Mouse (Mus musculus) heart, adult 18-20 months (tissue): ENCODE results near the gene Gm7029. TPM values are rescaled to one million over a fixed set of nuclear protein-coding genes. Genes with fewer than 3 reads are reported as not detected.
"Not testable (repeated sequence)": the region's sequence is repeated elsewhere in the genome, so short reads cannot be mapped to it uniquely, and the experiment has no call there.

Experiments used
- DNase-seq, 2 experiments: peaks; one replicate each; pipeline ENCODE4 v3.0.0; 2021 to 2022; ENCODE audit warnings: mixed read lengths in 1 of 2
- long read RNA-seq, 2 experiments: library from polyadenylated mRNA; stranded (forward); transcript quantifications; one replicate each; pipeline ENCODE4 v2.0.0; 2021
- total RNA-seq, 2 experiments: library from RNA; stranded (reverse); gene quantifications; 2 replicates each; pipeline ENCODE4 v1.2.3; 2021

Gene Gm7029
- total RNA-seq = not detected
- long read RNA-seq, experiment 1 = 0 reads
- long read RNA-seq, experiment 2 = 0 reads

DNA sequence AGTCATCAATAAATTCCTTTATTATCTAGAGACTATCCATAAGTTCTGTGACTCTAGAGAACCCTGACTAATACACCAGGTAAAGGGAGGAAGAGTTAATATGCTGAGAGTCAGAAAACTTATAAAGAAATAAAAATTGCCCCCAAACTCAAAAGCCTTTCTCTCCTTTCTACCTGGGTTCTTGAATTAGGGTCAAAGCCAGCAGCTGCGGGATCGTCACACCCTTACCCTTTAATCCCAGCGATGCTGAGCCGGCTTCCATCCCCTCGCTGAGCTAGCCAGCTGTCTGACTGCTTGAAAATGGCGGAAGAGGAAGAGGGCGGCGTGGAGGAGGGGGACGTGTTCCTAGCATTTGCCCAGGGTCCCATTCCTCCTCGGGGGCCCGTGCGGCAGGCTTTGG is at the start of gene Gm7029:
TSS of gene Gm7029 (plus strand) at position 301 of the 400 bp plus-strand sequence.
- DNase-seq = not testable (repeated sequence)

DNA sequence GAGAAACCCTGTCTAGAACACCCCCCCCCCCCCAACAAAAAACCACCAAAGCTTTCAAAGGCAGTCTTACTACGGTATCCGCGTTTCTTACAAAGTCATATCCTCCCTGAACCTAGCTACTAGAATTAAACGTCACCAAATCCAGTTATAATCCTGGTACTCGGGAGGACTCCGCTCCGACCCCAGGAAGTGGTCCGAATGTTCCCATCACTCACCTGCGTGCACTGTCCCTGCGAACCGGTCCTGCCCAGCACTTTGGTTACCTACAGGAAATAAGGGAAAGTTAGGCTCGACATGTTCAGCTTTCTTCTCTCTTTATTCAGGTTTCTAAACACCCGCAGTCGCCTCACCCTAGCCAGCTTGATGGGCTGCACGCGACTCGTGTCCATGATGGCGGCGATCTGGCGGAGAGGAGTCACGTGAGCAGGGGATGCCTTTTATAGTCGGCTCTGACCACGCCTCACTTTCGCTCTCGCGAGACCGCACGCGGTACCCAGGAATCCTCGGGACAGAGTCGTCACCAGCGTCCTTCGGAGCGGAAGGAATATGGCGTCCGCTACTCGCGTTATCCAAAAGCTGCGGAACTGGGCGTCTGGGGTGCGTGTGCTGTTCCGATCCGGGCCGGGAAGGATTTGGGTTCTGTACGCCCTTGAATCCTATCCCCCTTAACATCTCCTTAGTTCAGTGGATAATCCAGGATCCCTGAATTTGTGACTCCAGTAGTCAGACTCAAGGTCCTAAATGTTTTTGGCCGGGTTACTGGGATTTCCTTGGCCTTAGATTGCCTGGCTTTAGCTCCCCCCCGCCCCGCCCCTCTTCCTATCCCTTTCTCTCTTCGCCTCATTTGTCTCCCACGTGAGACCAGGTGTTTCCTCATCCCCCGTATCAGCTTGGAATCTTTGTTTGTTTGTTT is 49.3 kb upstream of the Gm7029 start, which contains the start of the genes Rps28 and Ndufa7:
TSS of gene Rps28 (minus strand) at position 479 of the 913 bp plus-strand sequence.
TSS of gene Ndufa7 (plus strand) at position 489 of the 913 bp plus-strand sequence.
- peak; percentile 99 to 100 for DNase-seq

DNA sequence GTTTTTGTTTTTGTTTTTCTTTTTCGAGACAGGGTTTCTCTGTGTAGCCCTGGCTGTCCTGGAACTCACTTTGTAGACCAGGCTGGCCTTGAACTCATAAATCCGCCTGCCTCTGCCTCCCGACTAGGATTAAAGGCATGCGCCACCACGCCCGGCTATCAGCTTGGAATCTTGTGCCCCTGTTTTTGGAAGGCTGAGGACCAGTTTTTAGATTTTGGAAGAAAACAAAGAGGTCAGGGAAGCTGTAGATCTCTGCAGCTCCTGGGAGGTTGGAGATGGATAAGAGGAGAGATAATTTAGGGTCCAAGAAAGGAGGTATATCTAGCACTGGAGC is 48.7 kb upstream of the Gm7029 start:
- not testable (repeated sequence) for DNase-seq

DNA sequence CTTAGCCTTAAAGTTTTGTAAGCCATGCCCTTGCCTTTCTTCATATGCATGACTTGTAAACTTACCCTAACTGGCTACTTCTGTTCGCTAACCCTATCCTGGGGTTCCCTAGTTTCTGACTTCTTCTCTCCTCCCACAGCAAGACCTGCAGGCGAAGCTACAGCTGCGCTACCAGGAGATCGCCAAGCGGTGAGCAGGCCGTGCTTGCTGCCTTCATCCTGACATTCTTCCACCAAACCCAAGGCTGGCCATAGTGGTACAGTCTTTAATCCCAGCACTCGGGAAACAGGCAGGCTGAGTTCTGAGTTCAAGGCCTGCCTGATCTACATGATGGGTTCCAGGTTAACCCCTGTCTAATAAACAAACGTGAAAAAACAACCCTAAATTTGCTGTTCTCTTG is 48.2 kb upstream of the Gm7029 start:
- no peak for DNase-seq

DNA sequence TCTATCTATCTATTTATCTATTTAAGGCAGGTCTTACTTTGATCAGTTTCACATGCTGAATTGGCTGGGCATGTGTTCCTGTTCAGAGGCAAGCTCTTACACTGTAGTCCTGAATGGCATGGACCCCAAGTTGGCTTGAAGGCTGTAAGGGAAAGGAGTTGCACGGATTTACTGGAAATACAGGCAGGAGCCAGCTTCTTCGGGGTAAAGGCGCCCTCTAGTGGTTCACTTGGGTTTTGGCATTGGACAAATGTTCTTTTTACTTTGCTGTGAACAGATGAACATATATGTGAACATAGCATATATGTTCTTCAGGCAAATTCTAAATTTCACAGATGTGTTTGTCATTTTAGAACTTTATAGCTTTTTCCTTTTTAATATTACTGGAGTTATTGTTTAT is 46.8 kb upstream of the Gm7029 start:
- DNase-seq = peak; percentile 79 to 86

DNA sequence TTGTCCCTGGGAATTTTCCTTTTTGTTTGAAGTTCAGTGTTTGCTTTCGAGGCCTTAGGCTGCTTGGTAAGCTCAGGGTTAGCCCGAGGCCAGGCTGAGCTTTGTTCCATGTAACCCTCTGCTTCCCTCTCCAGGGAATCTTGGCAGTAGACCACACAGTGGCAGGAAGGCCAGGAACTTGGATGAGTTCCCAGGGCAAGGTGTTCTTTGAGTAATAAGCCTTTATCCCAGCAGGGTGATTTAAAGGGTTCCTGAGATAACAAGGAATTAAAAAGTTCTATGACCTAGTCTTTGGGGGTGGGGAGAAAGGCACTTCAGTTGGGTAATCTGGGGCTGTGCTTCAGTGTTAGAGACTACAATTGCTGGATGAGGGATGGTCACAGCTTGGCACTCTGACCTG is 44.7 kb upstream of the Gm7029 start:
- peak; percentile 86 to 93 for DNase-seq

DNA sequence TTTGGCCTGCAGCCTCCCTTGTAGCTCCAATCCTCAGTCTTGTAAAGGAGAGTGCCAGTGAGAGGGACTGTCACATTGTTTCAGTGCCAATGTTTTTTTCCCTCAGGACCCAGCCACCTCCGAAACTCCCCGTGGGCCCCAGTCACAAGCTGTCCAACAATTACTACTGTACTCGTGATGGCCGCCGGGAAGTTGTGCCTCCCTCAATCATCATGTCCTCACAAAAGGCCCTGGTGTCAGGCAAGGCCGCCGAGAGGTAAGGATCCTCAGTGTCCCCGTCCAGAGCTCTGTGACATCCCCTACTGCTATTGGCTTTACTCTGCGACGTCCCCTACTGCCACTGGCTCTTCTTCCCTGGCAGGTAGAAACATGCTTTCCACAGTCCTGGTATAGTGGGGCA is 44.1 kb upstream of the Gm7029 start:
- DNase-seq = no peak

DNA sequence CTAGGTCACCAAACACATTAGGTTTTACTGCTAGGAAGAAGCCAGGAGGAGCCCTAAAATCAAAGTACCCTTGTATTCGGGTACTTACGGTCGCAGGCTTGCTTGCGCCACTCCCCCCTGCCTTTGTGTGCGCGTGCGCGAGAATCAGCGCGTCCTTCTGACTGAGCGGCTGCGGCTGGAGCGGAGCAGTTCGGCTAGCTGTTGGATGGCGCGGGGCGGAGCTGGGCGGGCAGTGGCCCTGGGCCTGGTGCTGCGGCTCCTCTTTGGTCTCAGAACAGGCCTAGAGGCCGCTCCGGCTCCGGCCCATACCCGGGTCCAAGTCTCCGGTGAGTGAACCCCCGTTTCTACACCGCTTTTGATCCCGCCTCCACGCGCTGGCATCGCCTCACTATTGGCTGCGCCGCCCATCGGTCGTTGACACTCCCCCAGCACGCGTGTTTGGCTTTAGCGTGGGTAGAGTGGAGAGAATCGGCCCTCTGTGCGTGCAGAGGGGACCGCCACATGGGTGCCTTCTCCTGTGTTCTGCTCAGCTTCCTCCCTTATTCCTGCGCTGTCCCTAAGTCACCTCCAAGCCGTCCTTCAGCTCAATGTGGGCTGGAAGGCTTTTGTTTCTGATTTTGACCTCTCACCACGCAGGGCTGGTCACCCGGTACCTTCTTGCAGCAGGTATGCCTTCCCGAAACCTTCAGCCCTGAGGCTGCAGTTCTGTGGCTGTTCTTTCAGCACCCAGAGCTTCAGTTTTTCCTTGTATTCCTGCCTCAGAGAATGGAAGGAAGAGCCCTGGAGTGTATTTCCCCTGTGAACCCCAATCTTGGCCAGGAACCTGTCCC is 30.5 kb upstream of the Gm7029 start, which contains the start of gene Cd320:
TSS of gene Cd320 (plus strand) at position 126 of the 830 bp plus-strand sequence.
- DNase-seq = peak; percentile 95

DNA sequence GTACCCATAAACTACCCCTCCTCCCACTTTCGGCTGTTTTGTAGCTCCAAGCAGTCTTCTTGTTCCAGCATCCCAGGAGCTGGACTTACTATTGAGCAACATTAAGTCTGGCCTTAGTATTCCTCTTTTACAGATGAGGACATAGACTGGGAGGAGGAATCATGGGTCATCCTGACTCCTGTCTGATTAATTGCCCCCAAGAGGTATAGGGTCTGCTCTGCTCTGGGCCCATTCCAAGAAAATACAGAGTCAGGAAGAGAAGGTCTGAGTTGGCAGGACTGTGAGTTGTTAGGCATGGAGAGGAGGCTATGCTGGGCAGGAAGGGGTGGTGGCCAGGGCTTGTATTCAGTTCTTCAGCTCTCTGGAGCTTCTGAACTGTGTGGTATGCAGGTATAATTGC is 29.4 kb upstream of the Gm7029 start:
- DNase-seq = no peak

DNA sequence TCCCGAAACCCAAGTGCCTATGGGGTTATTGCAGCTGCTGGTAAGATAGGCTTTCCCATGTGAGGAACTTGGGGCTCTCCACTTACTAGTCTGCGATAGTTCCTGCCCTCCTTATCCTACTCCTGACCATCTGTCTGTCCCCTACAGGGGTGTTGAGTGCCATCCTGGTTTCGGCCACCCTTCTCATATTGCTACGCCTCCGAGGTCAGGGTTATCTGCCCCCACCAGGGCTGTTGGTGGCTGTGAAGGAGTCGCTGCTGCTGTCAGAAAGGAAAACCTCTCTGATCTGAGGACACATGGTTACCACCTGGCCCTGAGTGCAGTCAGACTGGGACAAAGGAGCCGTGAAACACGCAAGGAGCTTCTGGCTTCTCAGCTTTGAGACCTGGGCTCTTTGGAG is 25.5 kb upstream of the Gm7029 start:
- no peak for DNase-seq

DNA sequence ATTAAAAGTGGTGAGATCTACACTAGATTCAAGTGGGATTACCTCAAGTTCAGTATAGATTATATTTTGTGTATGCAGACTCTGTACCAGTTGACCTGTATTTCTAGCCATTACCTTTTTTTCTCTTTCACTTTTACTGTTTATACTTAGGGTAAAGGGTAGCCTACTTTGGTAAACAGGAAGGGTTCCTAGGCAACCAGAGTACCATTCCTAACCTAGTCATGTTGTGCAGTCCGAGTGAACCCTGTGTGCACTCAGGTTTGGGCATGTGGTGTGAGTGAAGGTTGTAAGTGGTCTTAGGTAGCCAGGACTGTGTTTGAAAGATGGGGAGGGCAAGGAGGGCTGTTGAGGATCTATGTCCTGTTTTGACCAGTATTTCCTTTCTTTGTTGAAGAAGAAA is 22.3 kb upstream of the Gm7029 start:
- DNase-seq = no peak

DNA sequence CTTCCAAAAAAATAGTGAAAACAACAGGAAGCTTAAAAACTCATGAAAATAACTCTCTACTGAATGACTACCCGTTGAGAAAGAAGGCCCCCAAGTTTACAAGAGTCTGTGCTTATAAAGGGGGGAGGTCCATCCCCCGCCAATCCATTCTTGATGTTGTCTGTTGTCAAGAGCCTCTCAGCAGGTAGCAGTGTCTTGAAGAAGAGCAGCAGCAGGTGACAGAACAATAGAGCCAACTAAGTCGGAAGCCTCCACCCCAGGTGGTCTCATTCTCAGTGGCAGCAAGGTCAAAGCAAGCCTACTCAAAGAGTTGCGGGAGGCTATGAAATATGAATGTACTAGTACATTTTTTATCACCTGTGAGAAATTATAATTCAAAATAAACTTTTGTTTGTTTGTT is 15.8 kb upstream of the Gm7029 start:
- no peak for DNase-seq

DNA sequence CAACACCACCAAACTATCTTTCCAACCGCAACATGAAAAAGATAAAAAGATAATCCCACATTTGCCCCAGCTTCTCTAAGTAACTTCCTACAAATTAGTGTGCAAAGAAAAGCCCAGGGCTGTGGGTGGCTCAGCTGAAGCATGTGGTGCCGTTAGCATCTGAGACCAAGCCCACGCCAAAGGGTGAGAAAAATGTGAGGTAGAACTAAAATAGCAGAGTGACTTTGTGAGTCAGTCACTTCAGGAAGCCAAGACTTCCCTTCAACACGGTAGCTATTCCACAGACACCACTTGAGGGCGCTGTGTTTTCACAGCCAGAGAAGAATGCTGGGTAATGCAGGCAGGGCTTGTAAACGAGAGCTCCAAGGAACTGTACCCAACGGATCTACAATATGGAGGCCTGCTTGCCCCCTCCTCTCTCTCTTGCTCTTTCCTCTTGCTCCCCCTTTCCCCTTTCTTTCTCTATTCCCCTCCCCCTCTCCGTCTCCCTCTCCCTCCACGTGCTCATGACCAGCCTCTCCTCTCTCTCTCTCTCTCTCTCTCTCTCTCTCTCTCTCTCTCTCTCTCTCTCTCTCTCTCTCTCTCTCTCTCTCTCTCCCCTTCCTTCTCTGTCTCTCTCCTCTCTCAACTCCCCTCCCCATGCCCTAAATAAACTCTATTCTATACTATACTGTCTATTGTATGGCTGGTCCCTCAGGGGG is 8.2 kb upstream of the Gm7029 start:
- DNase-seq = peak; percentile 31 to 37

DNA sequence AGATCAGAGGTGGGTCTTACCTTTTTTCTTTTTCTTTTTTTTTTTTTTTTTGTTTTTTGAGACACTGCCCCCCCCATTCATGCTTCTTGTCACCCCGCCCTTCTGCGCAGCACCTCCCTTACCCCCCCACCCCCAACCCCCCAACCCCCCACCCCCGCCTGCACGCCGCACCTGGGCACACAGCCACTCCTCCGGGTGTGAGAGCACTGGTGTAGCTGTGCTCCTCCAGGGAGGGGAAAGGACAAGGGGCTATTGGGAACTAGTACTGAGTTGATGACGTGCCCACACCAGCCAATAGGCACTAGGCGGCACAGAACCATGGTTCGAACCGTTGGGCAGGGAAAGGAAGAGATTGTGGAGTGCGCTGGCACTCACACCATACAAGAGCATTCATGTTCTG is 774 bp downstream of the Gm7029 start:
- DNase-seq = peak in 1 of 2 experiments; percentile 10

DNA sequence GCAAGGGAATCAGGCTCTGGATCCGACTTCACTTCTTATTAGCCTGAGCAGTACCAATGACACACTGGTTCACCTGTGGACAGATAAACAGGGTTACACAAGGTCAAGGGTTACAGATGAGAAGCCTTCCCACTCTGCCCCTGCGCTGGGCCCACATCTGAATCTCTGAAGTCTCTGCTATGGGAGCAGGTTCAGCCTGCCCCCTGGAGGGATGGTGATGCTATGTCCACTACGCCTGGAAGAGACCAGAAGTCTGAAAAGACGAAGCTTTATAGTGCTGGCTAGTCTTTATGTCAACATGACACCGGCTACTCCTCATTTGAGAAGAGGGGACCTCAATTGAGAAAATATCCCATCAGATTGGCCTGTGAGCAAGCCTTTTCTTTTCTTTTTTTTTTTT is 2.2 kb downstream of the Gm7029 start:
- not testable (repeated sequence) for DNase-seq

DNA sequence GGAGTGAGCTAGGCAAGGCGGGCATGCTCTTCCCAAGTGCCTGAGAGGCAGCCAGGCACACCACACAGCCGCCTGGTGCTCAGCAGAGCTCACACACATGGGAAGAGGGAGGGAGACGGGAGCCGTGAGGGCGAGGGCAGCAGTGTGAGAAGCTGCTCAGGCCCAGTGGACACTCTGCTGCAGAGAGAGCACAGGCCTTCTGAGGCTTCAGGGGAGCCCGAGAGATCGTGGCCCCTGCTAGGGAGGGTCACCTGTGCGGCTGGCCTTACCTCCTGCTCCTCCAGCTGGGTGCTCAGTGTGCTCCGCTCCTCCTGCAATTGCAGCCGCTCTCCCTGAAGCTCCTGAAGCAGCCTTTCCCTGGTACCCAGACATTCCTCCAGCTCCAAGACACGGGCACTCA is 10.7 kb downstream of the Gm7029 start:
- DNase-seq = not testable (repeated sequence)

DNA sequence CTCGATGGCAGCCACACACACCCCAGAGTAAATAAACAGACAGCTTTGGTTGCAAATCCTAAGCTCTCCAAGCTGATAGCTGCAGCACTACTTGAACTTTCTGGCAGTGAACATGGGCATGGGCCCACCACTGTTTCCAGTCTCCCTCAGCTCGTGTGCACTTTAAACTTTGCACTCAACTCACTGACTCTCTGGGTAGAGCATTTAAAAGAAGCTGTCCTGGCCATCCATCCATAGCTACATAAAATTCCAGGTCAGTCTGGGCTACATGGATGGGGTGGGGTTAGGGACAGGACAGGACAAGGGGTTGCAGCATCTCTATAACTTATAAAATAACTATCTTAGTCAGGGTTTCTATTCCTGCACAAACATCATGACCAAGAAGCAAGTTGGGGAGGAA is 14.2 kb downstream of the Gm7029 start:
- not testable (repeated sequence) for DNase-seq

DNA sequence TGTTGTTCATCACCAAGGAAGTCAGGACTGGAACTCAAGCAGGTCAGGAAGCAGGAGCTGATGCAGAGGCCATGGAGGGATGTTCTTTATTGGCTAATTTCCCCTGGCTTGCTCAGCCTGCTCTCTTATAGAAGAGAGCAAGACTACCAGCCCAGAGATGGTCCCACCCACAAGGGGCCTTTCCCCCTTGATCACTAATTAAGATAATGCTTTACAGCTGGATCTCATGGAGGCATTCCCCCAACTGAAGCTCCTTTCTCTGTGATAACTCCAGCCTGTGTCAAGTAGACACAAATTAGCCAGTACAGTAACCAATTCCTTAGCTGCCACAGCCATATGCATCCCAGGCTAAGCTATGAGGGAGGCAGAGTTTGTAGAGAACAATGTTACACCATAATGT is 14.6 kb downstream of the Gm7029 start:
- DNase-seq = not testable (repeated sequence)

DNA sequence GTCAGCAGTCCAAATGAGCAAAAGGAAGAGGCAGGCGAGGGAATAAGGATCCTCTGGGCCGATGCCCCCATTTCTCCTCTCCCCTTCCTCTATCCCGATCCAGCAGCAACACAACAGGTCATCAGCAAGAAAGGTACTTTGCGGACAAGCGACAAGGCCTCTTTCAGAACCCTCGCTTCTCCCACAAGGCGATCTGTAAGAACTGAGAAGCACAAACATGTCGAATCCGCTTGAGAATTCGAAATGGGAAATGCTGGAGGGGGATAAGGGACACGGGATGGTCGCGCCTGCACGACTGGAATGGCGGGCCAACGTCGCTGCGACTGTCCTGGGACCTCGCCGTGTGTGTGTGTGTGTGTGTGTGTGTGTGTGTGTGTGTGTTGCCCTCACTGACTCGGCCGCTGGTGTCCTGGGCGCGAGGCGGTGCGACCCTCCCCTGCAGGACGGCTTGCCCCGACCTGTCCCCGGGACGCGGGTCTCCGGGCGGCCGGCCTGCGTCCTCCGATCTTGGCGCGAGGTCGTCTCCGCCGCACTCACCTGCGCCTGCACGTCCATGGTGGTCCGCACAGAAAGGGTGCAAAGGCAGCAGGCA is 16.4 kb downstream of the Gm7029 start:
- peak in 1 of 2 experiments; percentile 10 for DNase-seq

DNA sequence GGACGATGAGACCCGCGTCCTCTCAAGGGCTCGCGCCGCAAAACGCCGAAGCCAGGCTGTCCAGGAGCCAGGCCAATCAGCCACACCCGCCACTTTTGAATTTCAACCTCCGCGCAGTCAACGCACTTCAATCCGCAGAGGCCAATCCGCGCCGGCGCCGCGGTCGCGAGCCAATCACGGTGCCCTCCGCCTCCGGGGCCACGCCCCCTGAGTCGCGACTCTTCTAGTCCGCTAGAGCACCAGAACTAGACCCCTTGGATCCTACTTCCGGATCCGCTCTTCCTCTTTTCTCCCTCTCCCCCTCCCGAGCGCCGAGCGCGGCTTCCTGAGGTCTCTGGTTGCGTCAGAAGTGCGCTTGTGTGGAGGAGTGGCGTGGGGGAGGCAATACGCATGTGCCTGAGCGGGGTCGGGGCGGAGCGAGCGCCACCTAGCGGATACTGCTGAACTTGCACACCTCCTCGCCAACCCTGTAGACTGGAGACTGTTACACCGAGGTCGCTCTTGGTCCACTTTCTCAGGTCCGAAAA is 17.0 kb downstream of the Gm7029 start, which contains the start of gene Kifc1:
TSS of gene Kifc1 (minus strand) at position 129 of the 527 bp plus-strand sequence.
- peak; percentile 99 to 100 for DNase-seq

DNA sequence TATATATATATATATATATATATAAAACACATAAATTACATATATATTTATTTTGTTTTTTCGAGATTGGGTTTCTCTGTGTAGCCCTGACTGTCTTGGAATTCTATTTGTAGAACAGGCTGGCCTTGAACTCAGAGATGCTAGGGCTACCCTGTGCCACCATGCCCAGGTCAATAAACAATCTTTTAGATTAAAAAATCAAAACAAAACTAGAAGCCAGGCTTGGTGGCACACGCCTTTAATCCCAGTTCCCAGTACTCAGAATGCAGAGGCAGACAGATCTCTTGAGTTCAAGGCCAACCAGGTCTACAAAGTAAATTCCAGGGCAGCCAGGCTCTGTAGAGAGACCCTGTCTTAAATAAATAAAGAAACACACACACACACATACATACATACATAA is 17.7 kb downstream of the Gm7029 start:
- DNase-seq = no peak
